Mouse (Mus musculus) cerebellum, adult 9-10 months (tissue): Measurements from ENCODE around the gene Sobp.

Experiments
- DNase-seq: peaks from one replicate; pipeline ENCODE4 v3.0.0; 2022

Sobp gene

DNA sequence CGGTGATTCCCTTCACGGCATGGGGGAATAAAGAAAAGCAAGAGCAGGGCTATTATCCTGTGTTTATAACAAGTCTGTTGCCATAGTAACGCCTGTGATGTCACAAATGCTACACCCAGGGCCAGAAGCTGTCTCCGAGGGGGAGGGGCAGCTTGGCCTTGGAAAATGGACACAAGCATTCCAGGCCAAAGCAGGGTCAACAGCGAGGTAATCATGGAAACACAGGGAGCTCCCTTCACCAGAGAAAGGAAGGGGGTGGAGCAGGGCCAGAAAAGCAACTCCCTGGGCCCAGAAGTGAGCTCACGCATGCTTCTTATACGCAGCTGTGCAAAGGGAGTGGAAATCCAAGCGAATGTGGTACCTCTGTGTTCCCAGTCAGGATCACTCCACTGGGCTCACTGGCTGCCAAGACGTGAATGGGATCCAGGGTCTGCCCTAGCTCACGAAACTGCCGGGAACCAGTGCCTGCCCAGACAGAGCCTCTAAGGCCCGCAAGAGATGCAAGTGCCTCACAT lies 19.2 kb downstream of the Sobp start:
- peak; percentile 29 for DNase-seq

DNA sequence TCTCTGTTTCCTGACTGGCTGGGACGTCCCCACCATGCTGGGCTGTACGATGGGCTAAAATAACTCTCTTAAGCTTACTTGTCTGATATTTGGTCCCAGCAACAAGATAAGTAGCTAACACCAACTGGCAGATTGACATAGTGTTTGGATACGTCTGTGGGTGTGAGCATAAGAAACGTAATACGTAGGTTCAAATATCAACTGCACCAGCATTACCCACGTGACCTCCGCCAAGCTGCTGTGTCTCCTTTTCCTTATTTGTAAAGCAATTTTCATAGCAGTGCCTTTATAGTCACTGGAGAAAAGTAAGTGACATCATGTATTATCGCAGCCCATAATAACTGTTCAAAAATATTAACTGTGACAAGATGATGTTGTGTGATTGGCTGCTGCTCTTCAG lies 21.7 kb downstream of the Sobp start:
- DNase-seq, result no peak

DNA sequence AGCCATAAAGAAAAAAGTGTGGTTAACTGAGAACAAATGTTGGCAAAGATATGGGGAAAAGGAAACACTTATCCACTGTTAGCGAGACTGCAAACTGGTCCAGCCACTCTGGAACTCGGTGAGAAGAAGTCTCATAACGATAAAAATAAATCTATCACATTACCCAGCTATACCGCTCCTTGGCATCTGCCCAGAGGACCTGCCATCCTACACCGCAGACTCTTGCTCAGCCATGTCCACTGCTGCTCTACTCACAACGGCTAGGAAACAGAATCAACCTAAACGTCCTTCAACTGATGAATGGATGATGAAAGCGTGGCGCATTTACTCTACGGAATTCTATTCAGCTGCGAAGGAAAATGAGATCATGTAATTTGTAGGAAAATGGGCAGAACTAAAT lies 25.9 kb downstream of the Sobp start:
- no peak for DNase-seq

DNA sequence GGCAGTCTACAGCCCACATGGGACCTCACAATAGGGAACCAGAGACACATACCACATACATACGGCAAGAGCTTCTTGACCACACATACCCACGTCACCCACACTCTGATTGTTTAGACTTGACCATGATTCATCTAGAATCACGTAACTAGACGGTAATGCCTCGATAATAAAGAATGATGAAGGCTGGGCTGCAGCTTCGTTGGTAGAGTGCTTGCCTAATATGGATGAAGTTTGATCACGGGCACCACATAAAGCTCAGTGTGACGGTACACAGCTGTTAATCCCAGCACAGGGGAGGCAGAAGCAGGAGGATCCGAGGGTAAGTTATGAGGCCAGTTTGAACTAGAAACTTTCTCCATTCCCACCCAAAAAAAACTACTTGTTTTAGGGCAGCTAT lies 31.2 kb downstream of the Sobp start:
- no peak for DNase-seq

DNA sequence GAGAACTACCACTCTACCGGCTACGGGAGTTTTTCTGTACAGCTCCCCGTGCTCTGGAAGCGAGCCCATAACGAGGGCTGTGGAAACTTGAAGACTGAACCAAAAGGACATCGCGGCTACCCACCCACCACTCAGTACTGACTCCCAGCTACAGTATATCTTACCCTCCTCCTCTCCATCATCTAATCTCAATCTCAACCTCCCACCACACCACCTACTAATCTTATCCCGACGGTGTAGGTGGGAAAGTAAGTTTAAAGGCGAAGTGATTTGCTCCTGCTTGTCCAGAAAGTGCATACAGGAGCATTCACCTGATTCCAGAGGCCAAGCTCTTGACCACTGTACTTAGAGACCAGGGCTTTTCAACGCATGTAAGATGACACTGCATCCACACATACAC lies 40.3 kb downstream of the Sobp start:
- no peak for DNase-seq

DNA sequence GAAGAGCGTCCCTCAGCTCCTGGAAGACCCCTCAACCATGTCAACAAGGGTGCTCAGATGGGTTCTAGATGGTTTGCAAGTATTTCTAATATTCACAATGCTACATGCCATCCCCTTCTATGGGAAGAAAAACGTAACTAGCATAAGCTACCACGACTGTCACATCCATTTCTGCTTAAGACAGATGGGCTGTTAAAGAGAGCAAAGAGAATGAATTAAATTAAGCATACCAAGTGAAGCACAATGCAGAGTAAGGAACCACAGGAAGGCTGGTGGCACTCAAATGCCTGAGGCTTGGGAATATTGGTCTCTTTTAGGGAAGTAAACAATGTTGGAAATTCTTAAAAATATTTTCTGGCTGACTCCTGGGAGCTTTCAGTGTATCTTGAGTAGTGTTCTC lies 45.6 kb downstream of the Sobp start:
- no peak for DNase-seq

DNA sequence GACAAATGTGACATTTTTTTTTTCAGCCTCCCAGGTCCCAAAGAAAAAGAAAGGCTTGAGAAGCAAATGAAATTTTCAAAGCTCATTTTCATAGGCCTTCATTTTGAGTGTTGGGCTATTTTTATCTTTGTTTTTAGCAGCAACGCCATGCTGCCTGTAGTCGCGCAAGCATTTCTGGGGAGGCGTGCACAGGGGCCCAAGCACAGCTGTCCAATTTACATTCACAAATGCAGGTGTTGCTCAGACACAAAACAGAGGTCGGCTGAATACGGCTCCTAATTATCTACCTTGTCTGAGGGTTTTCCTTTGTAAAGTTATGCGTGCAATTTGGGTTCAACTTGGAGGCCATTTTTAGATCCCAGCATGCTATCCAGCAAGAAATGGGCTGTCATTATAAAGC lies 49.8 kb downstream of the Sobp start:
- DNase-seq, result no peak

DNA sequence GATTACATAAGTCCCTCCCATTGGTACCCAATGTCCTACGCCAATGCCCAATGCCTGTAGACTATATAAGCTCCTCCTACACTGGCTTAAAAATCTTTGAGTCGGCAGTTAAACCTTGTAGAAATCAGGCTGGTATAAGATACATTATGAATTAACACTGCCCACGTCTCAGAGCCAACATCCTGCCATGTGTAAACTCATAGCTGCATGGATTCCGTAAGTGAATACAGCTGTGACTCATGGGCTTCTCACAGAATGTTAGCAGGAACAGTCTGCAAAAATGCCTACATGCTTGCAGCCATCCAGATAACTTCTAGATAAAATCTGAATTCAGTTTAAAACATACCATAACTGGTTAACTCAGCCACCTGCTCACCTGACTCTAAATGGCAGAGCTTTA lies 50.2 kb downstream of the Sobp start:
- DNase-seq, result no peak

DNA sequence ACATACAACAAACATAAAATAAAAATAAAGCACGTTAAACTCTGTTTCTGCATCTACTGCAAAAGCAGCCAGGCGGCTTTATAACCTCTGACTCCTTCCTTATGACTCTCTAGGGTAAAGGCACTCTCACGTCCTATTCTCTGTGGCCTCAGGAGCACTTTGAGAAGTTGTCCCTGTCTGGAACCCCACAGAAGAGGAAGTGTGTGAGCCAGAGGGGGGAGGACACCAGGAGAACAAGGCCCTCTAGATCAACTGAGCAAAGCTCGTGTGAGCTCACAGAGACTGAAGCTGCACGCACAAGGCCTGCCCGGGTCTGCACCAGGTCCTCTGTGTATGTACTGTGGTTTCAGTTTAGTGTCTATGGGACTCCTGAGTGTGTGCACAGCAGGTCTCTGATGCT lies 50.9 kb downstream of the Sobp start:
- no peak for DNase-seq

DNA sequence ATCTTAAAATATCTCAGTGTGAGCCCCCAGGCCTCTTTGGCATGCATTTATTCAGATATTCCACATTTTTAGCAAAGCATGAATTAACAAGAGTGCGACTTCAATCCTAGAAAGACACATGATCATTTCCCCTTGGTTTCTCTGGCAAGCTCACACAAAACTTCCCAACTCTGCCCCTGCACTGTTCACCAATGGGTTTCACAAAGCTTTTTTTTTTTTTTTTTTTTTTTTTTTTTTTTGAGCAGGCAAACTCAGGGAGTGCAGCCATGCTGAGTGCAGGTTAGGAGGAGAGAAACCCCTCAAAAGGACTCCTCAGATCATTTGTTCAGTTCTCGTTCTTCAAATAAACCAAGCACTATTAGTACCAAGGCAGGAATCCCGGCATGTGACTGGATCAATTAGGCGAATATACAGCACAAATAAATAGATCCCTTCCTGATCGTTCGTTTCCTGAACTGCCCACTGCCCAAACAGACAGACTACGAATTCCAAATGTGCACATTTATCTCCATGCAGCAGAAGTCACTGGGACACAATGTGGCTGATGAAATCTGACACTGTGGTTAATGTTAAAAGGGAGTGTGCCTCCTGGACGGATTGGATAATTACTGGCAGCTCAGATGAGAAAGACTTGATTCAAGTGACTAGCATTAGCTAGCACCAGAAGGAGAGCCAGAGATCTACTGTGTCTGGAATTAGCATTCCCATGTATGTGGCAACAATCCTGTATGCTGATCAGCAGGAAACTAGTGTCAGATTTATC lies 53.5 kb downstream of the Sobp start:
- DNase-seq, result no peak

DNA sequence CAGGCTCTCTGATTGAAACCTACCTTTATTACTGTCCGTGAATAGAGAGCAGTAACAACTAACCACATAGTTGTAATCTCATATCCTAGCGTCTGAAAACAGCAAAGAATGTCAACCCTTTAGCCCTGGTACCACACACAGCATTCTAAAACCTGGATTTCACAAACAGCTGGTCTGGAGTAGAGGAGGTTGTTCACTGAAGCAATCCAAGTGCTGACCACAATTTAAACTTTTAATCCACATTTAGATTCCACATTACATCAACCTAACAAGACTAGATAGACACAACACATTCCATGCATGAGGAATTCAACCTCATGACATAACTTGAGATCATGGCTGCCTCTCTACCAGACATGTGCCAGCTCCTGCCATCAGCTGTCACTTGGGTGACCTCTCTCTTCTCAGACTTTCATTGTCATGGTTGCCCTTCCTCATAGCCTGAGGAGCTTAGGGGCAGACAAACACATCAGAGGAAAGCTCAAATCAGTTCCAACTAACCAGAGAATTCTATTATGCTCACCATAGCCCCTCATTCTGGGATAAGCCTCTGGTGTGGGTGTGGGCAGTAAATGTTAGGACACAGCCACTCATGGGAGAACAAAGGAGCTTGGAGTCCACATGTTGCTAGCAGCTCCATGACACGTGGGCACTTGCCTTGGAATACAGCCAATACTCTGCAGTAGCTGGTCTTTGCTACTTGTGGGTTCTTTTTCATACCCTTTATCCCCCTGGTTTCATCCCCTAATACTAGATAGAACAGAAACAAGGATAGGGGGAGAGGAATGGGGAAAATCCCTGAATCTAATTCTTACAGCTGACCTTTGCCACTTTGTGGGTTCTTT lies 58.0 kb downstream of the Sobp start:
- DNase-seq, result no peak

DNA sequence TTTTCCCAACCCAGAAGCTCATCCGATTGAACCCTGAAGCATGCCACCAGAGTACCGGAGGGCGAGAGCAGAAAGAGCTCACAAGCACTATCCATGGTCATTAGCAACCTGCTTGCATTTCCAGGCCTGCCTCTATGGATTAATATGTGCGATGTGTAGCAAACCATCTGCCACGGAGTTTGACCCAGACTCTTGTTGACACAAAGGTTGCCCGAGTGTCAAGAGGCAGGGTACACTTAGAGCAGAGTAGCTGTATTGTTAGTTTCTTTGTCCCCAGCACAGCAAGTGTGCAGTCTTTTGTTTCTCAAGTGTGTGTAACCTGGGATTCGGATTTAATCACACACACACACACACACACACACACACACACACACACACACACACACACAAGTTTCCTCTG lies 62.0 kb downstream of the Sobp start:
- no peak for DNase-seq

DNA sequence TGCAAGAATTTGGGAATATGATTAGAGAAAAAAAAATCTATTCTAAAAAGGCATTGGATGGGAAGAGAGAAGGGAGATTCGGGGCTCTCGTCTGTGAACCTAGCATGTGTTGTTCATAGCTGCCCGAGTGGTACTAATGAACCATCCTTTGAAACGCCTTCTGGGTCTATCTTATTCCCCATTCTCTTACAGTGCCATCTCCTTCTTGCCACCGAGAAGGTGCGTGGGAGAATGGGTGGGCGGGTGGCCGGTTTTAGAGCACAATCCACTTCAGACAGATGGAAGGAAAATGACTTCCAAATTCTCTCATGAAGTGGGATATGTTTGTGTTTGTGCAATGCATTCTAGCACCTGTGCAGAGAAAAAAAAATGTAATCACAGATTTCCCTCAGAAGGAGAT lies 67.7 kb downstream of the Sobp start:
- no peak for DNase-seq

DNA sequence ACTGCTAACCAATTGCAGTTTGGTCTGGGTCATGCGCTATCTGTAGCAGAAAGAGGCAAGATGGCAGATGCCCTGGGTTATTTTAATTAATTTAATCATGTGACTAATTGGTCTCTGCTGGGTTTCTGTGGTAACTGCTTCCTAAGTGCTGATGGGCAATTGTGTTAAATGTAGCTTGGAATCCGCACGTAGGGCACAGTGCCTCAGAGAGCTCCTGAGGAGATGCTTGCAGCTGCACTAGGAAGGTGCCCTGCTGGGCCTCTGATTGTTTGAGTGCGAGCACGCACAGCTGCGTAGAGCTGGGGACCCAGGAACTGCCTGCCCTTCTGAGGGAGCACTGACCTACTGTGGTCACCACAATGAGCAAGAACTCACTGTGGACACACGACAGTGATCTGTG lies 68.1 kb downstream of the Sobp start:
- DNase-seq, result no peak

DNA sequence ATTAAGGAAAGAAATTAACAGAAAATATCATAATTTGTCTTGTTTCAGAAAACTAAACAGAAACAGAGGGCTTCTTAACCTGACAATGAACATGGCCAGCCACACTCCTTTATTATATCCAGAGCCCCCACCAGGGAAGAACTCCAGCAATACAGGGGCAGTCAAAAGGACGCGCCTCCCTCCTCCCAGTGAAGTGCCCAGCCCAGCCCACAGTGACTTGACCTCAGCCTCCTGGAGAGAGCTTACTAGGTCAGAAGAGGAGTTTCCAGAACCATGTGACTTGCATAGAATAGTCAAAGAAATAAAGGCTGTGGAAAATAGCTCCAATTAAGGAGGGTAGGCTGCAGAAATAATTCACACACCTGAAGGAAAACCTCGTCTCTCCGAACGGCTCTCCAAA lies 73.8 kb downstream of the Sobp start:
- DNase-seq, result no peak

DNA sequence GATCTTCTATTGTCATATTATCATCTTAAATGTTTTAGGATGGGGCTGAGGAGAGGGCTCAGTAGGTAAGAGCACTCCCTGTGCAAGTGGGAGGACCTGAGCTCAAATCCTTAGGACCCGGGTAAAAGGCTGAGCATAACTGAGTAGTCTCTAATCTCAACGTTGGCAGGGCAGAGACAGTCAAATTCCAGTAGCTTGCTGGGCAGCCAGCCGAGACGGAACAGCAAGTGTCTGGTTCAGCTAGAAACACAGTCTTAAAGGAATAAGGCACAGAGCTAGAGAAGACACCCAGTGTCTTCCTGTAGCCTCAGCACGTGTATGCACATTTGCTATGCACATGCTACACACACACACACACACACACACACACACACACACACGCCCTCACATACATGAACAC lies 75.1 kb downstream of the Sobp start:
- no peak for DNase-seq

DNA sequence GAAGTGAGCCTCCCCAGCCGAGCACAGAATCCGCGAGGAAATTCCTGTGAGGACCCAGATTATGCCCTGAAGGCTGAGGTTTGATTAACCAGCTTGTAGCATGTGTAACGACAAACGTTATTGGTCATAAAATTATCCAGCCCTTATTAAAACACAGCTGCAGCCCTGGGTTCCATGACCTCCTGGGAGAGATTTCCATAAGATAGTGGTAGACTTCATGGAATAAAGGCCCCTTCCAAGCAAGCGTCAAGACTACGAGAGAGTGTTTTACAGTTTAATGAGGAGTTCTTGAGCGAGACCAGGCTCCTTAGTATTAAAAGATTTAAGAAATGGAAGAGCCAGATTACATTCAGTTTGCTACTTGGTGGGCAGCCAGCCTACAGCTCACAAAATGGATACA lies 76.6 kb downstream of the Sobp start:
- DNase-seq, result no peak

DNA sequence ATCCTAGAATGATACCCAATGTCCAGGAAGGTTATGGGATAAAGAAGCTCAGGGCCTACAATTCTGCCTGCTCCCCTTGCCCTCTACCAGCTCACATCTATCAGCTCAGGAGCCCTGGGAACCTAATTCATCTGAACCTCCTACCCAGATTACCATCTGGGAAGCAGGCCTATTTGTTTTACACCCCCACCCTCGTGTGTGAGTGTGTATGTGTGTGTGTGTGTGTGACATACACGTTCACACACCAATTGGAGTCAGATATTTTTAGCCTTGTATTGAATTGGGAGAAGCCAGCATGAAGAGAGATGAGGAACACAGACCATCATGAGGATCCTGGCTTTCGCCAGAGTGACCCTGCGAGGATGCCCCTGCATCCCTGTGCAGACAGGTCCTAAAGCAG lies 77.7 kb downstream of the Sobp start:
- DNase-seq, result no peak

DNA sequence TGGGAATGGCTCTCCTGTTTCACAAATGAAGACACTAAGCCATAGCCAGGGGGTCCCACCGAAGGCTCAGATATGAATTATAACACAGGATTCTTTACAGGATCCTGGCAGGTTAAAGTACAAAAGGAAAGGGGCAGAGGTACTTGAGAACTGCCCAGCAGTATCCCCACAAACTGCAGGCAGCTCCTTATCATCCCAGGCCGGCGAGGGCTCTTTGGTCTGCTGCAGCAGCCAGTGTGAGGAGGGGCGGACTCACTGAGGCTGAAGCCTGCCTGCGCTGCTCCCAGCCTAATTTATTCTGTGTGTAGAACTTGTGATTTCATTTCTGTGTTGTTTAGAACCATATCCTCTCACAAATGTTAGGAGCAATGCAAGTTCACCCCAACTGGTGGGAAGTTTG lies 79.8 kb downstream of the Sobp start:
- DNase-seq, result no peak

DNA sequence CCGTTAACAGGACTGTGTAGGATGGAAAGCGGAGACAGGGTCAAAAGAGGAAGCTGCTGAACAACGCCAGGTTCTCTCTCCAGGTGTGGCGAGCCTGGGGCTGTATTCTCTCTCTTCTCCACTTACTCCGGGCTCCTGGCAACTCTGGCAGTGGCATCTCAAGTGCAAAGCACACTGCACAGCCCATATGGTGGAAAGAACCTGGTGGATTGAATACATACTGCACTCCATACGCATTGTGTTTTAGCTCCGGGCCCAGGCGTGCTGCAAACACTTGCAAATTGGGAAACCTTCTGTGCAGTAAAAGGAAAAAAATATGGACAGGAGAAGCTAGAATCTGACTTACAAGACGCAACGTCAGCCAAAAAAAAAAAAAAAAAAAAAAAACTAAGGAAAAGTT lies 80.9 kb downstream of the Sobp start:
- DNase-seq, result no peak

DNA sequence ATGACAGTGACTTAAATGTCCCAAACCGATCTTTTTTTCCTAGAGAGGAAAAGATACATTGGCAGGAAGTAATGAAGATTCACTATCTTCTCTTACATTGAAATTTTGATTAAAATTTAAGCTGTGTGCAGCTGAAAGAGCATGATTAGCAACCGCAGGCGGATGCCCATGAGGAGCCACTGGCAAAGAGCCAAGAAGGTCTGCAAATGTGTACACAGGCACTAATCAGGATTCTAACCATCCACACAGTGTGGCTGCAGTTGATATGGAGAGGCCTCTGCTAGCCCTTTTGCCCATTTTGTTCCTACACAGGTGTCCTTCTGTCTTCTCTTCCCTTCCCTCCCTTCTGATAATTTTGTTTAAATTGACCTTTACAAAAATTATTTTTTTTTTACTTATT lies 84.3 kb downstream of the Sobp start:
- no peak for DNase-seq

DNA sequence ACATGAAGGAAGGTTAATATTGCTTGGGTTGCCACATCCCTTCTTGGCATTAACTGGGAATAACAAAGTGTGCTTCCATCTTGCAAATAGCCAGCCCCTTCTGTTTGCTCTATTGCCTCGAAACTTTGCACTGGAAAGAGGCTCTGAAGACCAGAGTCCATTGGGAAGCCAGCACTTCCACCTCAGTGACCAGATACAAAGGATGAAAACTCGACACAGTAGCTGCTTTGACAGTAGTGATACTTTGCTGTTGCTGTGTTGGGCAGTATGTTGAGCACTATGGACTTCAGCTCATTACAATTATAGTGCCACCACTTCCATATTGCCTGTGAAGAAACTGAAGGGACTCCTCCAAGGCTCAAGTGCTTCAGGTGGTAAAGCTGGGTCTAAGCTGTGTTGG lies 86.9 kb downstream of the Sobp start:
- DNase-seq, result no peak

DNA sequence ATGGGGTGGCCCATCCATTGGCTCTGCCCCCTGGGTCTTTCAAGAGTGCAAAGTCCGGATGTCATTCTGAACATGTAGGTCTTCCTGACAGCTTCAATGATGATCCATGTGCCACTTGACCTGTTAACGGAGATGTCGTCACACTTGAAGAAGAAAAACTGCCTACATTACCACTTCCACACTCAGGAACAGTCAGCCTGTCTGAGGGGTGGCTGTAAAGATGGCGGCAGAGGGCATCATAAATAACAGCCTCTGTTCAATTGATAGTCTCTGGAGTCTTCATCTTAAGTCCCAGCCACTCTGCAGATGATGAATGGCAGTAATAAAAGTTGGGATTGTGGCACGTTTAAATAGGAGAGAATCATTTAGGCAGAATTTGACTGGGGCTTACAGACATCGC lies 87.4 kb downstream of the Sobp start:
- DNase-seq, result no peak

DNA sequence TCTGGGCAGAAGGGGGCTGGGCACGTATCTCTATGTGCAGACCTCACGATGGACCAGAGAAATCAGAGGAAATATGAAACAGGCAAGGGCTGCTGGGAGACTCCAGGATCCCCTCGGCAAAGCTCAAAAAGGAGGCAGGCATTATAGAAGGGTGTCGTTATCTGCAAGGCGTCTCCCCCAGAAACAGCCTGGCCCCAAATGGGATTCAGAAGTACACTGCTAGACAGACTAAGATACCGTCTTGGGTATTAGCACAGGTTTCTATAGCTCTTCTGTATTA lies 90.3 kb downstream of the Sobp start:
- no peak for DNase-seq
